Mouse (Mus musculus) neural tube, embryonic 15.5 days (tissue): ENCODE results near the gene Gm20481. TPM values are rescaled to one million over a fixed set of nuclear protein-coding genes. Genes with fewer than 3 reads are reported as not detected.
"Not testable (repeated sequence)": the region's sequence is repeated elsewhere in the genome, so short reads cannot be mapped to it uniquely, and the experiment has no call there.

ENCODE experiments used
- ATAC-seq: fragments of 200-750 bp; cut with Nextera tagmentation; 2 replicates; pipeline ENCODE4 v1.8.0; 2017; ENCODE audit warnings: mild to moderate bottlenecking, moderate TSS enrichment, moderate library complexity; ENCODE audit not compliant: low FRiP score
- H3K27ac ChIP-seq: fragments of 300-500 bp; sonication (generic); replicated peaks from 2 replicates; pipeline ENCODE4 v1.5.1; 2015; ENCODE audit warnings: mild to moderate bottlenecking, inconsistent platforms
- H3K27me3 ChIP-seq: fragments of 300-500 bp; sonication (generic); replicated peaks from 2 replicates; pipeline ENCODE4 v1.6.1; 2015; ENCODE audit warnings: inconsistent platforms
- H3K36me3 ChIP-seq: fragments of 300-500 bp; sonication (generic); 2 replicates; pipeline ENCODE4 v1.6.1; 2015; ENCODE audit warnings: inconsistent platforms
- H3K4me1 ChIP-seq: fragments of 300-500 bp; sonication (generic); 2 replicates; pipeline ENCODE4 v1.6.1; 2015; ENCODE audit warnings: inconsistent platforms
- H3K4me2 ChIP-seq: fragments of 300-500 bp; sonication (generic); 2 replicates; pipeline ENCODE4 v1.6.1; 2015; ENCODE audit warnings: inconsistent platforms, mild to moderate bottlenecking, moderate library complexity
- H3K4me3 ChIP-seq: fragments of 300-500 bp; sonication (generic); replicated peaks from 2 replicates; pipeline ENCODE4 v1.5.1; 2015; ENCODE audit warnings: mild to moderate bottlenecking, inconsistent platforms
- H3K9ac ChIP-seq: fragments of 300-500 bp; sonication (generic); replicated peaks from 2 replicates; pipeline ENCODE4 v1.6.1; 2015; ENCODE audit warnings: mild to moderate bottlenecking, inconsistent platforms
- H3K9me3 ChIP-seq: fragments of 300-500 bp; sonication (generic); replicated peaks from 2 replicates; pipeline ENCODE4 v1.6.1; 2016; ENCODE audit warnings: inconsistent platforms
- WGBS: fragments of 180-500 bp; shearing (Covaris S2); methylation state at CpG from one replicate; pipeline ENCODE4 v1.1.7; 2015; ENCODE audit warnings: mixed read lengths; 5-methylcytosine and 5-hydroxymethylcytosine counted together
- polyA plus RNA-seq: library from polyadenylated mRNA; unstranded; fragments of >200 nt; fragmentation: Nextera tagmentation; extraction: Ambion mirVana; gene quantifications from 2 replicates; pipeline ENCODE4 v1.2.1, GENCODE M21; 2015

The Gm20481 gene
- not detected in 2 replicates for polyA plus RNA-seq

DNA sequence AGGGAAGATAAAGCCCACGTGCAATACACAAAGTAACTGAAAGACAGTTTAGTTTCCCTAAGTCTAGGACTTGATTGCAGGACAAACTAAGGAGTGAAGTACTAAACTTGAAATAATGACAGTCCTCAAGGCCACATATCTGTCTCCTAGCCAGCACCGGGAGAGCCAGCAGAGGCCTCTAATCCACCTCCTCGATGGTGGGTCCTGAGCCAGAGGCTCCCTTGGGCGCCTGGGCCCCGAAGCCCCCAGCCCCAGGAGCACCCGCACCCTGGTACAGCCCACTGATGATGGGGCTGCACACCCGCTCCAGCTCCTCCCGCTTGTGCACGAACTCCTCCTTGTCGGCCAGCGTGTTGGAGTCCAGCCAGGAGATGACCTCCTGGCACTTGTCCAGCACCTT, at the start of gene Gm20481:
Gene Gm20481 (plus strand): TSS at position 91 of the 400 bp plus-strand sequence.
- H3K36me3 ChIP-seq, H3K9me3 ChIP-seq, H3K4me3 ChIP-seq, ATAC-seq, H3K27ac ChIP-seq, H3K4me1 ChIP-seq, H3K9ac ChIP-seq, H3K4me2 ChIP-seq: not testable (repeated sequence)
- 66% methylated on average over 7 of the region's 11 CpGs for WGBS
- H3K27me3 ChIP-seq, result peaks cover 33% of the 10 kb centered on the region

DNA sequence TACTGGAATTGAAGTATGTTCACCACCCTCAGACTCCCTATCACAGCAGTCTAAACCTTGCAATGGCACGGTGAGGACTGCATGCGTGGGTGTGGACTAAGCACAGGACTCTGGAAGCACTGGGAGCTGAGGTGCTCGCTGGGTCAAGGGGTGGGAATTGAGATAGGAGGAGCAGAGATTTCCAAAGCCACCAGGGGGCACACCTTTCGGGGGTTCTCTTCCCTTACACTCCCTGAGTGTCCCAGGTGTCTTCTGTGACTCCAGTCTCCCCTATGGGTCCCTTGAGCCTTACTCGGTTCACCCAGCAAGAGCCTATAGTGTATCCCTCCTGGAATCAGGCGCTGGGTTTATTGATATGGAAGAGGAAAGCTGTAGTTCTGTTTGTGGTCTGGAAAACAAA, 46.8 kb upstream of the Gm20481 start:
- no peaks in the 10 kb centered on the region for H3K27me3 ChIP-seq
- no peak overlapping the region for H3K4me3 ChIP-seq
- no peaks in the 10 kb centered on the region for H3K4me1 ChIP-seq
- H3K36me3 ChIP-seq, result no peaks in the 10 kb centered on the region
- no peaks in the 10 kb centered on the region for H3K9me3 ChIP-seq
- H3K27ac ChIP-seq, result no peak overlapping the region
- H3K9ac ChIP-seq, result no peak overlapping the region
- no peak for ATAC-seq
- 52% methylated on average over 6 of the region's 6 CpGs for WGBS
- no peak overlapping the region for H3K4me2 ChIP-seq

DNA sequence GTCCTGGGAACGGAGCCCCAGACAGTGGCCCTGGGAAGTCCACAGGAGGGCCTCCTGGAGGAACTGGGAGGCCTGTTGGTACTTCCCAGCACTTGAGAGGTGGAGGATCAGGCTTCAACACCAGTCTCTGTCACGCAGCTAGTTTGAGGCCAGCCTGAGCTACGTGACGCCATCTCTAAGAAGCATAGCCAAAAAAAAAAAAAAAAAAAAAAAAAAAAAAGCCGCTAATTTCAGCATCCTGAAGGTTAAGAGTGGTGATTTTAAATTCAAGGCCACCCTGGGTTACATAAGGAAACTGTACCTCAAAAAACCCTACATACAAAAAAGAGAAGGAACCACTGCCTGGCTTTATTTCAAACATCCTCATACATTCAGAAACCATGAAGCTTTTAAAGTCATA, 45.5 kb upstream of the Gm20481 start:
- Histone ChIP-seq H3K27ac (no peak overlapping the region), H3K9ac (no peak overlapping the region), H3K4me2 (no peak overlapping the region), H3K4me3 (no peak overlapping the region), H3K27me3 (no peaks in the 10 kb centered on the region), H3K9me3 (no peaks in the 10 kb centered on the region), H3K4me1 (no peaks in the 10 kb centered on the region), H3K36me3 (no peaks in the 10 kb centered on the region)
- WGBS, result 57% methylated on average over 5 of the region's 5 CpGs
- ATAC-seq, result no peak

DNA sequence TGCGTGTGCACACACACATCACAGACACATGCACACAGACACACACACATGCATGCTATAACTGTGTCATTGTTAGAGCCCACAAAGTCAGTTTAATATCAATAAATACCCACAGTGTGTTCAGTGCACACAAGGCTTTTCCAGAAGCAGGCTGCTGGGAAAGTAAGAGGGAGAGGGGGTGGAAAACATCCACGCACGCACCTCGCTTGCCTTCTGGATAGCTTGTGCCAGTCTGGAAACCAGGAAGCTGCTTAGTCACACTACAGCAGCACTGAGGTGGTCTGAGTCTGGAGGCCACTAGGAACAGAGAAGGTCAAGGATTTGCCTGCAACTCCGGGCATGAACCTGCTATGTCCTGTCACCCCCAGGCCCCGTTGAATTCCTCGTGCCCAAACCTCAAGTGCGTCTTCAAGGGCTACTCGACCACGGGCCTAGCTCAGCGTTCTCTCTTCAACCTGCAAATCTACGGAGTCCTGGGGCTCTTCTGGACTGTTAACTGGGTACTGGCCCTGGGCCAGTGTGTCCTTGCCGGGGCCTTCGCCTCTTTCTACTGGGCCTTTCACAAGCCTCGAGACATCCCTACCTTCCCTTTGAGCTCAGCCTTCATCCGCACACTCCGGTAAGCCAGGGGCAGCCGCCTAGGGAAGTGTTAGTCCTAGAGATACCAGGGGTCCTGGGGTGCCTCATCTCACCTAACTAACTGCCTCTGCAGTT, 42.2 kb upstream of the Gm20481 start:
- no peak overlapping the region for H3K9ac ChIP-seq
- no peaks in the 10 kb centered on the region for H3K36me3 ChIP-seq
- ATAC-seq, result no peak
- no peak overlapping the region for H3K4me3 ChIP-seq
- no peaks in the 10 kb centered on the region for H3K27me3 ChIP-seq
- no peak overlapping the region for H3K4me2 ChIP-seq
- 89% methylated on average over 18 of the region's 18 CpGs for WGBS
- H3K4me1 ChIP-seq, result peaks cover 10% of the 10 kb centered on the region
- no peaks in the 10 kb centered on the region for H3K9me3 ChIP-seq
- H3K27ac ChIP-seq, result no peak overlapping the region

DNA sequence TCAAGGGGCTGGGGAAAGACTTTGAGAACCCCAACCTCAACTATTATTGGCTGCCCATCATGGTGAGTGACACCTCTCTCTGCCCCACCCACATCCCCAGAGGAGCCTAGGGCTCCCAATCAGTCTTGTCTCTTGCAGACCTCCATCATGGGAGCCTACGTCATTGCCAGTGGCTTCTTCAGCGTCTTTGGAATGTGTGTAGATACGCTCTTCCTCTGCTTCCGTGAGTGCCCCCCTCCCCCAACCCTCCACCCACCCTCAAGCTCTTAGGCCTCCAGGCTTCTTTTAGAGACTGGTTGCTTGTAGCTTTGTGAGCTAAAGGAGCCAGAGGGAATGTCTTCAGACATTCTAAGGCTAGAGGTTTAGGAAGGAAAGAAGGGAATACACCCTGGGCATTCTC, 40.9 kb upstream of the Gm20481 start:
- no peak for ATAC-seq
- Histone ChIP-seq H3K4me3 (no peak overlapping the region), H3K27ac (no peak overlapping the region), H3K4me2 (no peak overlapping the region), H3K27me3 (no peaks in the 10 kb centered on the region), H3K4me1 (peaks cover 12% of the 10 kb centered on the region), H3K9ac (no peak overlapping the region), H3K36me3 (no peaks in the 10 kb centered on the region; the same call in 1 of the 2 replicates), H3K9me3 (no peaks in the 10 kb centered on the region)
- WGBS, result 75% methylated on average over 4 of the region's 4 CpGs

DNA sequence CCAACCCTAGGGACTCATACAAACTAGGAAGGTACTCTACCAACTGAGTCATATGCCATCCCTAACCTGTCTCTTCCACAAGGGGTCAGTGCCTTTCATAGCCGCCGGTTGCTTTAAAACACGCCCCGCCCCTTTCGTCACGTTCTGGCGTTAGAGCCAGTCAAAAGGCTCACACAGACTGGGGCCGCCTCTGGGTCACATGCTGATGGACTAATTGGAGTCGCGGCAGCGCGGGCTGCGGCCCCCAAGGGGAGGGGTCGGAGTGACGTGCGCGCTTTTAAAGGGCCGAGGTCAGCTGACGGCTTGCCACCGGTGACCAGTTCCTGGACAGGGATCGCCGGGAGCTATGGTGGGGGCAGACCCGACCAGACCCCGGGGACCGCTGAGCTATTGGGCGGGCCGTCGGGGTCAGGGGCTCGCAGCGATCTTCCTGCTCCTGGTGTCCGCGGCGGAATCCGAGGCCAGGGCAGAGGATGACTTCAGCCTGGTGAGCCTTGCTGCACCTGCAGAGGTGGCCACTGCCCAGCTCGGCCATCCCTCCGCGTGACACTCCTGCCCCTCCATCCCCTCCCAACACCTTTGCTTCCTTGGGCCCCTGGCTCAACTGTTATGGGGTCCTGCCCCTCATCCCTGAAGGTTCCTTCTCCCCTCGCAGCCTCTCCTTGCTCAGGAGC, 38.5 kb upstream of the Gm20481 start, which contains the start of gene Neu1:
Gene Neu1 (plus strand): TSS at position 193 of the 674 bp plus-strand sequence.
- Histone ChIP-seq H3K4me1 (peaks cover 14% of the 10 kb centered on the region), H3K27me3 (no peaks in the 10 kb centered on the region), H3K9ac (peak within 1 kb of the TSS; percentile 91), H3K27ac (peak within 1 kb of the TSS; percentile 81), H3K4me3 (peak within 1 kb of the TSS; percentile 83), H3K9me3 (no peaks in the 10 kb centered on the region), H3K36me3 (peaks cover 20% of the 10 kb centered on the region), H3K4me2 (peak within 1 kb of the TSS; percentile 93)
- ATAC-seq, result peak; percentile 98
- WGBS, result under 1% methylated on average over 38 of the region's 38 CpGs

DNA sequence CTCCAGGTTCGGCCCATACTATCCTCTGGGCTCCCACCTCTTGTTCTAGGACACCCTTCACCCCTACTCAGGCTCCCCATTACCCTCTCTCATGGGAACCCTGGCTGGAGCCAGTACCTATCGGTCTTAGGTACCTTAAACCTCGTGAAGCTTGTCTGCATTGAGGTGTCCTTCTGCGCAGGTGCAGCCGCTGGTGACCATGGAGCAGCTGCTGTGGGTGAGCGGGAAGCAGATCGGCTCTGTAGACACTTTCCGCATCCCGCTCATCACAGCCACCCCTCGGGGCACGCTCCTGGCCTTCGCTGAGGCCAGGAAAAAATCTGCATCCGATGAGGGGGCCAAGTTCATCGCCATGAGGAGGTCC, 38.0 kb upstream of the Gm20481 start:
- WGBS, result 9% methylated on average over 14 of the region's 14 CpGs

DNA sequence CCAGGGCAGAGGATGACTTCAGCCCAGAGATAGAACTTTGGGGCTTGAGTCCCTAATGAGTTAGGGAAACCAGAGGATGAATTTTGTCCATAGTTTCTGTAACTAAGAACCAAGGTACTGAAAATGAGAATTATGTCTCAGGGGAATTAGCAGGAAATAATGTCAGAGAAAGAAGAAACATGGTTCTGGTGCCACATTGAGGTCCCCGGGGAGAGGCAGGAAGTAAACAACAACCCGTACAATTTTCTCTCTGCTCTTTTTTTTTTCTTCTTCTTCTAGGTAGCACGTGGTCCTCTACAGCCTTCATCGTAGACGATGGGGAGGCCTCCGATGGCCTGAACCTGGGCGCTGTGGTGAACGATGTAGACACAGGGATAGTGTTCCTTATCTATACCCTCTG, 37.4 kb upstream of the Gm20481 start:
- 87% methylated on average over 8 of the region's 8 CpGs for WGBS
- peak overlapping the region; percentile 83 for H3K4me3 ChIP-seq
- peaks cover 14% of the 10 kb centered on the region for H3K4me1 ChIP-seq
- no peak for ATAC-seq
- H3K36me3 ChIP-seq, result peaks cover 20% of the 10 kb centered on the region
- H3K9ac ChIP-seq, result peak overlapping the region; percentile 91
- H3K4me2 ChIP-seq, result peak overlapping the region; percentile 93
- H3K27me3 ChIP-seq, result no peaks in the 10 kb centered on the region
- no peak overlapping the region for H3K27ac ChIP-seq
- no peaks in the 10 kb centered on the region for H3K9me3 ChIP-seq

More for the DNA sequence above, 38.0 kb upstream of the Gm20481 start:
- Histone ChIP-seq H3K4me3 (peak overlapping the region; percentile 83), H3K27ac (peak overlapping the region; percentile 81), H3K27me3 (no peaks in the 10 kb centered on the region), H3K9ac (peak overlapping the region; percentile 91), H3K4me1 (peaks cover 14% of the 10 kb centered on the region), H3K9me3 (no peaks in the 10 kb centered on the region), H3K36me3 (peaks cover 20% of the 10 kb centered on the region), H3K4me2 (peak overlapping the region; percentile 93)
- peak; percentile 68 for ATAC-seq

DNA sequence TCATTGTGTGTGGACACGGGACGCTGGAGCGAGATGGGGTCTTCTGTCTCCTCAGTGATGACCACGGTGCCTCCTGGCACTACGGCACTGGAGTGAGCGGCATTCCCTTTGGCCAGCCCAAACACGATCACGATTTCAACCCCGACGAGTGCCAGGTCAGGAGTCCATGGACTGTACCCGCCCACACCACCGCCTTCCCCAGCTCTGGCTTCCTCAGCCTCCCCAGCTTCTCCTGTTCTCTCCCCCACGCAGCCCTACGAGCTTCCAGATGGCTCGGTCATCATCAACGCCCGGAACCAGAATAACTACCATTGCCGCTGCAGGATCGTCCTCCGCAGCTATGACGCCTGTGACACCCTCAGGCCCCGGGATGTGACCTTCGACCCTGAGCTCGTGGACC, 35.7 kb upstream of the Gm20481 start:
- H3K4me3 ChIP-seq, result no peak overlapping the region
- H3K9me3 ChIP-seq, result no peaks in the 10 kb centered on the region
- H3K27me3 ChIP-seq, result no peaks in the 10 kb centered on the region
- H3K4me2 ChIP-seq, result no peak overlapping the region
- no peak overlapping the region for H3K27ac ChIP-seq
- no peak overlapping the region for H3K9ac ChIP-seq
- no peak for ATAC-seq
- peaks cover 20% of the 10 kb centered on the region for H3K36me3 ChIP-seq
- WGBS, result 80% methylated on average over 24 of the region's 24 CpGs
- H3K4me1 ChIP-seq, result peaks cover 14% of the 10 kb centered on the region

DNA sequence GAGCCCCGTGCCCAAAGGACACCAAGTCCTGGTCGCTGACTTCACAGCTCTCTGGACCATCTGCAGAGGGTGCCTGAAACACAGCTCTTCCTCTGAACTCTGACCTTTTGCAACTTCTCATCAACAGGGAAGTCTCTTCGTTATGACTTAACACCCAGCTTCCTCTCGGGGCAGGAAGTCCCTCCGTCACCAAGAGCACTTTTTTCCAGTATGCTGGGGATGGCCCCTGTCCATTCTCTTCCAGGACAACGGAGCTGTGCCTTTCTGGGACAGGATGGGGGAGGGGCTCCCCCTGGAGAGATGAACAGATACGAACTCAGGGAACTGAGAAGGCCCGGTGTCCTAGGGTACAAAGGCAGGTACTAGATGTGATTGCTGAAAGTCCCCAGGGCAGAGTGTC, 34.9 kb upstream of the Gm20481 start:
- no peak overlapping the region for H3K27ac ChIP-seq
- peaks cover 20% of the 10 kb centered on the region for H3K36me3 ChIP-seq
- ATAC-seq, result no peak
- no peak overlapping the region for H3K9ac ChIP-seq
- H3K9me3 ChIP-seq, result no peaks in the 10 kb centered on the region
- H3K4me2 ChIP-seq, result no peak overlapping the region
- no peaks in the 10 kb centered on the region for H3K27me3 ChIP-seq
- H3K4me1 ChIP-seq, result peaks cover 14% of the 10 kb centered on the region
- no peak overlapping the region for H3K4me3 ChIP-seq
- WGBS, result 56% methylated on average over 8 of the region's 8 CpGs

DNA sequence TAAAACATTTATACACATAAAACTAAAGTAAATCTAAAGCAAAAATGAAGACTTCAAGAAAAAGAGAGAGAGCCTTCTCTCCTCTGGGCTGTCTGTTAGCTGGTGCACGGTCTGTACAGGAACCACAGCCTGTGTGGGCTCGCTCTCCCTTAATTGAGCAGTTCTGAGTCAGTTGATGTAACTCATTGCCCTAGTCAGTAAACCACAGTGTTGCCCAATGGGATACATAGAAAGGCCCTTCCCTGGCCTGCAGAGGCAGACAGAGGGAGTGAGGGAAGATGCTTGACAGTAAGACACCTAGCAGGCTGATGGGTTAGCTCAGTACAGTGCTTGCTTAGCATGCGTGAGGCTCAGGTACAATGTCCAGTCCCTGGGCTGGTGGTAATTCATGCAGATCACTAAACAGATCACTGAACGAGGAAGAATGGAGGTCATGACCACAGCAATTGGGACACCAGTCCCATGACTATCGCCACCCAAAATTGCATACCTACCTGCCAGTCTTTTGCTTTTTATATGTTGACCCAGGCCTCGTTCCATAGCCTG, 31.7 kb upstream of the Gm20481 start:
- Histone ChIP-seq H3K4me2 (no peak overlapping the region), H3K4me3 (no peak overlapping the region), H3K27ac (no peak overlapping the region), H3K27me3 (no peaks in the 10 kb centered on the region), H3K9me3 (no peaks in the 10 kb centered on the region), H3K9ac (no peak overlapping the region), H3K4me1 (peaks cover 7% of the 10 kb centered on the region), H3K36me3 (peaks cover 20% of the 10 kb centered on the region)
- ATAC-seq, result no peak
- 89% methylated on average over 6 of the region's 6 CpGs for WGBS
